Mouse (Mus musculus): Measurements from ENCODE around the gene Gm48552.

- TF ChIP-seq POLR2A (IDR thresholded peaks at IDR 0.05; ENCODE audit: insufficient read length, low read depth) (no peak), USF1 (IDR thresholded peaks at IDR 0.05; ENCODE audit: low read depth) (peak; percentile 43), POLR2AphosphoS2 (IDR thresholded peaks at IDR 0.05; ENCODE audit: insufficient read length, low read depth) (no peak), CEBPB (IDR thresholded peaks at IDR 0.05; ENCODE audit: insufficient read depth, poor library complexity, severe bottlenecking) (no peak), TCF12 (IDR thresholded peaks at IDR 0.05; ENCODE audit: insufficient read depth, poor library complexity, severe bottlenecking) (no peak), E2F4 (IDR thresholded peaks at IDR 0.05; ENCODE audit: insufficient read depth) (no peak), TCF3 (IDR thresholded peaks at IDR 0.05; ENCODE audit: insufficient read length, low read depth) (no peak), REST (IDR thresholded peaks at IDR 0.05; ENCODE audit: insufficient read depth, insufficient read length) (no peak), MAX (IDR thresholded peaks at IDR 0.05; ENCODE audit: low read depth) (no peak)
Observed at GRCm38 (mm10) chr10:81408424-81408729, 19.6 kb downstream of the Gm48552 start.

All from myocyte (in vitro differentiated cells).